Mouse (Mus musculus) heart, embryonic 10.5 days (tissue): ENCODE results near the gene Slc36a1. TPM values are rescaled to one million over a fixed set of nuclear protein-coding genes. Genes with fewer than 3 reads are reported as not detected.

Source experiments
- DNase-seq: peaks from one replicate; pipeline ENCODE4 v3.0.0-alpha.2; 2017; ENCODE audit warnings: low spot score
- H3K27ac ChIP-seq: fragments of 300-500 bp; sonication (generic); 2 replicates; pipeline ENCODE4 v1.5.1; 2016; ENCODE audit warnings: mild to moderate bottlenecking
- H3K27me3 ChIP-seq: fragments of 300-500 bp; sonication (generic); 2 replicates; pipeline ENCODE4 v1.6.1; 2016; ENCODE audit warnings: mild to moderate bottlenecking; ENCODE audit not compliant: poor library complexity, insufficient read depth, severe bottlenecking
- H3K36me3 ChIP-seq: fragments of 300-500 bp; sonication (generic); 2 replicates; pipeline ENCODE4 v1.6.1; 2016; ENCODE audit warnings: mild to moderate bottlenecking, moderate library complexity
- H3K4me1 ChIP-seq: fragments of 300-500 bp; sonication (generic); 2 replicates; pipeline ENCODE4 v1.6.1; 2016; ENCODE audit warnings: mild to moderate bottlenecking
- H3K4me3 ChIP-seq: fragments of 300-500 bp; sonication (generic); 2 replicates; pipeline ENCODE4 v1.5.1; 2016; ENCODE audit warnings: mild to moderate bottlenecking, moderate library complexity
- H3K9me3 ChIP-seq: fragments of 300-500 bp; sonication (generic); 2 replicates; pipeline ENCODE4 v1.6.1; 2016; ENCODE audit warnings: mild to moderate bottlenecking, moderate library complexity
- WGBS: fragments of 180-500 bp; shearing (Covaris S2); methylation state at CpG from one replicate; pipeline ENCODE4 v1.1.7; 2016; 5-methylcytosine and 5-hydroxymethylcytosine counted together
- polyA plus RNA-seq: library from polyadenylated mRNA; unstranded; fragments of >200 nt; fragmentation: Nextera tagmentation; extraction: Ambion mirVana; gene quantifications from 2 replicates; pipeline ENCODE4 v1.2.1, GENCODE M21; 2016

Slc36a1 gene
- polyA plus RNA-seq, 1 experiment from 2014 or later: 1.3 TPM

- Histone ChIP-seq H3K27ac (no peak overlapping the region), H3K4me3 (no peak overlapping the region), H3K27me3 (no peaks in the 10 kb centered on the region), H3K4me1 (no peaks in the 10 kb centered on the region), H3K36me3 (no peaks in the 10 kb centered on the region), H3K9me3 (no peaks in the 10 kb centered on the region)
- no peak for DNase-seq
- 60% methylated on average over 7 of the region's 7 CpGs for WGBS
Observed at GRCm38 (mm10) chr11:55240556-55240955, 36.4 kb downstream of the Slc36a1 start.

GRCm38 (mm10) chr11:55250527-55250926, 46.4 kb downstream of the Slc36a1 start:
- H3K9me3 ChIP-seq: no peaks in the 10 kb centered on the region
- H3K4me3 ChIP-seq: no peak overlapping the region
- DNase-seq: no peak
- H3K27ac ChIP-seq: no peak overlapping the region
- no peaks in the 10 kb centered on the region for H3K36me3 ChIP-seq
- H3K27me3 ChIP-seq: no peaks in the 10 kb centered on the region
- no peaks in the 10 kb centered on the region for H3K4me1 ChIP-seq
- WGBS: 82% methylated on average over 6 of the region's 6 CpGs

GRCm38 (mm10) chr11:55253391-55253790, 49.2 kb downstream of the Slc36a1 start:
- DNase-seq: no peak
- Histone ChIP-seq H3K9me3 (no peaks in the 10 kb centered on the region), H3K27me3 (no peaks in the 10 kb centered on the region), H3K4me3 (no peak overlapping the region), H3K4me1 (no peaks in the 10 kb centered on the region), H3K36me3 (no peaks in the 10 kb centered on the region), H3K27ac (no peak overlapping the region)
- WGBS: 85% methylated on average over 9 of the region's 9 CpGs

- Histone ChIP-seq H3K36me3 (no peaks in the 10 kb centered on the region), H3K27me3 (no peaks in the 10 kb centered on the region), H3K4me1 (no peaks in the 10 kb centered on the region), H3K4me3 (no peak overlapping the region), H3K9me3 (no peaks in the 10 kb centered on the region), H3K27ac (no peak overlapping the region)
- no peak for DNase-seq
- 72% methylated on average over 4 of the region's 4 CpGs for WGBS
Observed at GRCm38 (mm10) chr11:55261105-55261504, 57.0 kb downstream of the Slc36a1 start.

GRCm38 (mm10) chr11:55262000-55262399, 57.9 kb downstream of the Slc36a1 start:
- WGBS: 67% methylated on average over 5 of the region's 5 CpGs
- H3K27ac ChIP-seq: no peak overlapping the region
- H3K27me3 ChIP-seq: no peaks in the 10 kb centered on the region
- H3K4me1 ChIP-seq: no peaks in the 10 kb centered on the region
- no peak overlapping the region for H3K4me3 ChIP-seq
- H3K36me3 ChIP-seq: no peaks in the 10 kb centered on the region
- no peaks in the 10 kb centered on the region for H3K9me3 ChIP-seq
- no peak for DNase-seq

DNA sequence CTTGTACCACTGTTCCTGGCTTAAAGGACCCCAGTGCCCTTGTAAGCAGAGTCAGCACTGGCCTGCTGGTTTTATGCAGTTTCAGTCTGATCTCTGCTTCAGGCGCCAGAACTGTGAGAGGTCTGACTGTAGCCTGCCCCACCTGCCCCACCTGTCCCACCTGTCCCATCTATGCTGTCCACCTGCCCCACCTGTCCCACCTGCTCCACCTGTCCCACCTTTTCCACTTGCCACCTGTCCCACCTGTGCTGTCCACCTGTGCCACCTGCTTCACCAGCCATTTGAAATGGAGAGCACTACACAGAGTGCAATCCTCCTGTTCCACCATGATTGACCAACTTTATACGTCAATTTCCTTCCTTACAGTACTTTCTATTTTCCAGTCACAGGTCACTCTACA, 60.2 kb downstream of the Slc36a1 start:
- Histone ChIP-seq H3K27ac (no peak overlapping the region), H3K27me3 (no peaks in the 10 kb centered on the region), H3K9me3 (no peaks in the 10 kb centered on the region), H3K4me3 (no peak overlapping the region), H3K36me3 (no peaks in the 10 kb centered on the region), H3K4me1 (no peaks in the 10 kb centered on the region)
- no peak for DNase-seq
- WGBS: 75% methylated on average over 2 of the region's 2 CpGs

DNA sequence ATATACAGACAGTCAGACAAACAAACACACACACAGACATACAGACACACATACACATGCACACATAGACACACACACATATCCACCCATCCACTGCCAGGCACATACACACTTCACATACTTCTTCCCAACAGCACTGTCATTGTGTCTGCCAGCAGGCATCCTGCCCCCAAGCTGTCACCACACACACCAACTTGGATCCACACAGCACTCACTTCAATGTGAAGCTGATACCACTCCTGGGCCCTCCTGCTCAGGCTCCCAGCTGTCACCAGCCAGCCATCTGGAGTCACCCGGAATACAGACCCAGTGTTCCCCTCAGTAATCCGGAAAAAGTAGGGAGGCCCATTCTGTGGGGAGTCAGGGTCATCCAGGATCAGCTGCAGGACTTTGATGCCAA, 61.5 kb downstream of the Slc36a1 start:
- no peak overlapping the region for H3K27ac ChIP-seq
- H3K36me3 ChIP-seq: no peaks in the 10 kb centered on the region
- no peak overlapping the region for H3K4me3 ChIP-seq
- H3K27me3 ChIP-seq: no peaks in the 10 kb centered on the region
- DNase-seq: no peak
- no peaks in the 10 kb centered on the region for H3K4me1 ChIP-seq
- H3K9me3 ChIP-seq: no peaks in the 10 kb centered on the region
- 39% methylated on average over 2 of the region's 2 CpGs for WGBS

DNA sequence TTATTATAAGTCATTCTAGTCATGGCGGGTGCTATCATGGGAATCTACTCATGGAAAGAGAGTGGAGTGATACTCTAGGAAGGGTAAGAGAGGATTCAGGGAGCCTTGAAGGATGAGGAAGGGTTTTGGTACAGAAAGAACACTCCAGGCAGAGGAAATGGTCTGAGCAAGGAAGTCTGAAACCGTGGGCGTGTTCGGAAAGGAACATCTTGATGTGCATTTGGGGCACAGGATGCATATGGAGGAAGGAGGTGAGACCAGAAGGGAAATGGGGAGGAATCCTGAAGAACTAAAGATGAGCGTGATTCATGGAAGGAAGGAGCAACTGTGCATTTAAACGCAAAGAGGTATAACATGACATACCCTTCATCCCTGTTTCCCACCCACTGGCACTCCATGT, 64.4 kb downstream of the Slc36a1 start:
- Histone ChIP-seq H3K36me3 (no peaks in the 10 kb centered on the region), H3K4me1 (no peaks in the 10 kb centered on the region), H3K9me3 (no peaks in the 10 kb centered on the region), H3K4me3 (no peak overlapping the region), H3K27ac (no peak overlapping the region), H3K27me3 (no peaks in the 10 kb centered on the region)
- 83% methylated on average over 6 of the region's 6 CpGs for WGBS
- DNase-seq: no peak

- H3K4me1 ChIP-seq: no peaks in the 10 kb centered on the region
Observed at GRCm38 (mm10) chr11:55274756-55275155, 70.6 kb downstream of the Slc36a1 start.

More at GRCm38 (mm10) chr11:55274756-55275155, 70.6 kb downstream of the Slc36a1 start:
- 74% methylated on average over 6 of the region's 6 CpGs for WGBS
- Histone ChIP-seq H3K4me3 (no peak overlapping the region), H3K9me3 (no peaks in the 10 kb centered on the region), H3K36me3 (no peaks in the 10 kb centered on the region), H3K27me3 (no peaks in the 10 kb centered on the region), H3K27ac (no peak overlapping the region)
- no peak for DNase-seq

Other genes with a start within 250 kb of the Slc36a1 start
- gene Tnip1, start 241.4 kb upstream of the Slc36a1 start, polyA plus RNA-seq: 22.7 and 23.7 TPM in 2 replicates
- gene Anxa6, start 170.9 kb upstream of the Slc36a1 start, polyA plus RNA-seq: 255 and 342 TPM in 2 replicates
- gene Ccdc69, start 126.2 kb upstream of the Slc36a1 start, polyA plus RNA-seq: 10.4 and 17.5 TPM in 2 replicates
- 33.5 and 52.0 TPM in 2 replicates for gene Gm2a, start 106.2 kb upstream of the Slc36a1 start, polyA plus RNA-seq
- not detected in 2 replicates for gene Slc36a3, start 52.6 kb upstream of the Slc36a1 start, polyA plus RNA-seq
- 2.2 and 2.8 TPM in 2 replicates for gene Slc36a2, start 19.3 kb upstream of the Slc36a1 start, polyA plus RNA-seq
- gene Fat2, start 132.2 kb downstream of the Slc36a1 start, polyA plus RNA-seq: 0.02 and 0.03 TPM in 2 replicates
- 995 and 1,097 TPM in 2 replicates for gene Sparc, start 218.8 kb downstream of the Slc36a1 start, polyA plus RNA-seq